Mouse (Mus musculus): ENCODE results near the gene Carmil1.
A peak's percentile ranks its signal among the peaks of the same experiment; 100 is the strongest.

The Carmil1 gene

DNA sequence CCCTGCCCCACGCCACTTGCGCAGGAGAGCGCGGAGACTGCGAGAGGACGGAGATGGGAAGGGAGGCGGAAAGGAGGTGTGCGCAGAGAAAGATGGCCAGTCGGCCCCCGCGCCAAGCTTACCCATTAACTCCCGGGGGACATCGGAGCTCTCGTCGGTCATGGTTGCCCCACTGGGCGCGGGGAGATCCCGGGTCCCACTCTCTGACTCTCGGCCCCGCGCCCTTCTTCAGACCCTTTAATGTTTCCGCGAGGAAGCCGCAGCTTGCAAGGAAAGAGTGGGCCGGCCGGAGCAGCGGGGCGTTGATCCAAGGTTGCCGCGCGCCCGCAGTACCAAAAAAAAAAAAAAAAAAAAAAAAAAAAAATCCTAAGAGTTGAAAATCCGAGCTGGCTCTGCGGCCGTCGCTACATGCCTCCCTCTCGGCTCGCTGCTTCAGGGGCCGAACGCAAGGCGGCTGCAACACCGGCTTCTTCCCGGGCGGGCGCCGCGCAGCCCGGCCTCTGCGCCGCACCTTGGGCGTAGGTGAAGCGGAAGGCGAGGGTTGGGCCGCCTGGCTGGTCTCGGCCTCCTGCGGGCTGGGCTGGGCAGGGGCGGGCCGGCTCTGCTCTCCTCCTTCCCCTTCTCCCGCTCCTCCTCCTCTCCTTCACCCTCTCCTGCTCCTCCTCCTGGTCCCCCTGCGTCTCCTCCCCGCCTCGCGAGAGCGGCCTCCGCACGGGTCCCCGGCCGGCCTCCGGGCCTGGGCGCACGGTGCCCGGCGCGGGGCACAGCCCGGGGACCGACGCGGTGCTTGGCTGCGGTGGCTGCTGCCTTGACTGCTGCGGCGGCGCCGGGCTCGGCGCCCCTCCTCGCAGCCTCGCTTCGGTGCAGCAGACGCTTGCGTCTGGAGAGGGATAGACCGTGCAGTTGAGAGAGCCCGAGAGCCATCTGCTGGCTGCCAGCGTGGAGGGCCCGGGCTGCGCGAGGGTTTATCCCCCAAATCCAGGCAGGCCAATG is at the start of gene Carmil1:
Gene Carmil1 (minus strand): TSS at position 357 of the 993 bp plus-strand sequence.
- peak; percentile 81 for DNase-seq (ENCODE audit: low spot score in 2 of 2)

GRCm38 (mm10) chr13:24330128-24330527 is 49.5 kb upstream of the Carmil1 start:
- no peak for DNase-seq (ENCODE audit: low spot score in 2 of 2)

- DNase-seq (ENCODE audit: low spot score in 2 of 2), result no peak
Measured at GRCm38 (mm10) chr13:24328036-24328817, 47.6 kb upstream of the Carmil1 start.

GRCm38 (mm10) chr13:24327201-24327600 is 46.6 kb upstream of the Carmil1 start, which contains the start of gene Cmah:
Cmah (plus strand) TSS chr13:24327404.
- DNase-seq (ENCODE audit: low spot score in 2 of 2), result no peak

GRCm38 (mm10) chr13:24321313-24321712 is 40.7 kb upstream of the Carmil1 start:
- DNase-seq (ENCODE audit: low spot score in 2 of 2), result no peak

DNA sequence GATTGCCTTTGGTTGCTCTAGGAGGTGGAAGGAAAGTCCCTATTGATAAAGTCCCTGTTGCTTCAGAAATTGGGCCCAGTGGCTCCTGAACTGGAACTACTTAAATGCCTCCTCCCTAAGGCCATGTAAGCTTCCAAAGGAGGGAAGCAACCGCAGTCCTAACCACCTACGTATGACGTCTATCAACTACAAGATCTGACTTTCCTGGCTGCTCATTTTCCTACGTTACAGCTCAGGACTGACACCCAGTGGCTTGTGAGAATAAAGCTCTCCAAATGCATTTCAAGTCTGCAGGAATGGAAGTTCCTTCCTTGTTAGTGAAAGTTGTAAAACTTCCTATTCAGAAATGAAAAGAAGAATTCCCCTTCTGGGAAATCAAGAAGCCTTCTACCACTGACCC is 38.0 kb upstream of the Carmil1 start:
- no peak for DNase-seq (ENCODE audit: low spot score in 2 of 2)

GRCm38 (mm10) chr13:24316563-24316962 is 36.0 kb upstream of the Carmil1 start:
- no peak for DNase-seq (ENCODE audit: low spot score in 2 of 2)

DNA sequence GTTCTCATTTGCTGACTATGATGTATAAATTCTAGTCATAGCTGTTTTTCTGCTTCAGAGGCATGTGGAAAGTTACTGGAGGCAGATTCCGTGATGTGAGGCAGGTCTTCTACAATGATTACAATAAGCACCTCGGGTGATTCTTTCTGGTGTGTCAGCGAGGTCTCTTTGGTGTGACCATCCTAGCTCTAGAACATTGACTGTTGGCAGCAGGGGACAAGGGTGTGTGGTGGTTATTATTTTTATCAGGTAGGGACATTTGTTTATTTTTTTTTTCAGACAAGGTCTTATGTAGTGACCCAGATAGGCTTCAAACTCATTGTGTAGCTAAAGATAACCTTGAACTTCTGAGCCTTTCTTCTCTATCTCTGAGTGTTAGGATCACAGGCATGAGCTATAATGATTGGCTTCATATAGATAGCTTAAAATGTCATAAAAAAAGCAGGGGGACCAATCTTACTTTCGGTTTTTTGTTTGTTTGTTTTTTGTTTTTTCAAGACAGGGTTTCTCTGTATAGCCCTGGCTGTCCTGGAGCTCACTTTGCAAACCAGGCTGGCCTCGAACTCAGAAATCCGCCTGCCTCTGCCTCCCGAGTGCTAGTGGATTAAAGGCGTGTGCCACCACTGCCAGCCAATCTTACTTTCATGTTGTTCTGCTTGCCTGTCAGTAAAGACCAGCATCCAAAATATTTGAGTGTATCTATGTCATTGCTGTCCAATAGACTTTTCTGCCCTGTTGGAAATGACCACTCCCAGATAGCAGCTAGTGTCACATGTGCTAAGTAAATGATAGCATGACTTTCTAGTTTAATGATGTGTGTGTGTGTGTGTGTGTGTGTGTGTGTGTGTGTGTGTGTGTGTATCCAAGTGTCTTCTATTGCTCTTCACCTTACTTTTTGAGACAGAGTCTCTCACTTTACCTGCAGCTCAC is 30.7 kb upstream of the Carmil1 start:
- DNase-seq (ENCODE audit: low spot score in 2 of 2), result no peak

GRCm38 (mm10) chr13:24306248-24306647 is 25.7 kb upstream of the Carmil1 start:
- no peak for DNase-seq (ENCODE audit: low spot score in 2 of 2)

DNA sequence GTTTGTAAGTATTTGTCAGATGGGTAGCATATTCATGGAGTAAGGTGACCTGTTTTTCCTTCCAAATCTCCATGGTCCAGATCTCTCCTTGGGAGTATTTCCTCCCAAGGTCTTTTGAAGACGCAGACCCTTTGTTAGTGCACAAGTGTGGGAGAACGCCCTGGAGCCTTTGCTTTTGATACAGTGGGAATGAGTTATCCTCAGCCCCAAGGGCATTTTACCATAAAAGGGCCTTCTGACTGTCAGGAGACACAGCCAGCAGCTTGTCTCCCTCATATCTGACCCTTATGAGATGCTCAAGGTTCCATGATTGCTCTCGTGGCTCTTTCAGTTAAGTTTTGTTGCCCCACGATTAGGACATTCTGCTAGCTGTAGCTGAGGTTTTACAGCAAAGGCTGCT is 24.9 kb upstream of the Carmil1 start:
- DNase-seq (ENCODE audit: low spot score in 2 of 2), result no peak

GRCm38 (mm10) chr13:24297252-24297651 is 16.7 kb upstream of the Carmil1 start:
- DNase-seq (ENCODE audit: low spot score in 2 of 2), result no peak

GRCm38 (mm10) chr13:24287381-24287780 is 6.8 kb upstream of the Carmil1 start:
- no peak for DNase-seq (ENCODE audit: low spot score in 2 of 2)

DNA sequence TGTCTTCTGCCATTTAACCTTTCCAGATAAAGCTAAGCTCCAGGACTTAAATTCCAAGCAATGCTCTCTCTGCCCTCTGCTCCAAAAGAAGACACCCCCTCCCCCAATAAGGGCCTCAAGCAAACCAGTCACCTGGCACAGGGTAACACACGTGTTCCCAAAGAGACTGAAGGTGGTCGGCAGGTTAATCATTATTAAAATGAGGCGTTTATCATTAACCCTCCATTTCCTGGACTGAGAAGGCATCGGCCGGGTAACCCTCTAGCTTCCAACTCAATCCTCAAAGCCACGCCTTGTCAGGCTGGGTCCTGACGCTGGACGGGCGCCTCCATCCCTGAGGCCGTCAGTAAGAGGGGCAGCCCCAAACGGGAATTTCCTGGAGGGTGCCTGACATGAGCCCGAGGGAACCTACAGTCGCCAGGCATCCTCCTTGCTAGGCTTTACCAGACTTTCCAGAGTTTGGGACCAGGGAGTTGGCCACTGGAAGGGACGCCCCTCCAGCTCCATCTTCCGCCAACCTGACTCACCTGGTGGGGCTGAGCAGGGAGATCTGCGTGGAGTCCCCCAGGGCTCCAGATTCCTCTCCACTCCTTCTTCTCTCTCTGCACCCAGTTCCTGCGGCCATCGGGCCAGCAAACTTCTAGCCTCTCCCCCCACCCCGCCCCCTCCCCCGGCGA is 695 bp downstream of the Carmil1 start:
- DNase-seq (ENCODE audit: low spot score in 2 of 2), result peak in 1 of 2 experiments; percentile 8

DNA sequence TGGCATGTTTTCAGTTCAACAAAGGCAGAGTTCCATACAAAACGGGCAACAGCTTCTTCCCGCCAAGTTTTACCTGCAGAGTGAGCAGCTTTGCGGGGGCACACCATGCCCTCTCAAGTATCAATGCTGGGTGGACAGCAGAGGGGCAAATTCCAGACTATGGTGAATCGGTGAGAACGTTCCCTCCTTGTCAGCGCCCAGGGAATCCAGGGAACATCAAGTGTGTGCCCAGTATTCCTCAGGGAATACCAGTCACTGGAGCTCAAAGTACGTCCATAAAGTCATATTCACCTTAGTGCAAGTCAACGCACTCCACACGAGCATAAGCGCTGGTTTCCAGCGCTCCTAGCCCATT is 1.2 kb downstream of the Carmil1 start:
- DNase-seq (ENCODE audit: low spot score in 2 of 2), result no peak

DNA sequence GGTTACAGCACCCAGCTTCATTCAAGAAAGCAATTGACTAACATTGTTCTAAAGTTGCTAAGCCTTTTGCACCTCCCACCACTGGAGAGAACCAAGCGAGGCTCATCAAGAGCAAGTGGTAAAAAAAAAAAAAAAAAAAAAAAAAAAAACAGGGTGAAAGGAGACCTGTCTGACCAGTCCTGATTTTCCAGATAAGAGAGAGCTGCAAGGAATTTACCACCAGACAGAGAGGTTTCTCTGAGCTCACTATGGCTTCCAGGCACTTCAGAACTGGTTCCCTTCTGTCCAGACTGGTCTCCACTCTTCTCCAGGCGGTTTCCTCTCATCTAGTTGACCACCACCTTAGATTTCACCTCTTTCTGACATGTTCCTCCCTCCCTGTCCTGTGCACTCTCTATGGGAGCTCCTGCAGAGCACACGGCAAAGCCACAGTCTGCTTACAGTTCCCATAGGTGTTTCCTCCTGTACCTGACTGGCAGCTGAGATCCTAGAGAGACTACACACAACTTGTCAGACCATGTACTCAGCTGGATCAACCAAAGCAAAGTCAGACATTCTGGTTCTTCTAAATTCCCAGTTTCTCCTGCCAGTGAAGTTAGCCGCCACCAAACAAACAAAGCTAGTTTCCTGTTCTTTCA is 7.7 kb downstream of the Carmil1 start:
- DNase-seq (ENCODE audit: low spot score in 2 of 2), result no peak

GRCm38 (mm10) chr13:24269100-24269465 is 11.5 kb downstream of the Carmil1 start:
- DNase-seq (ENCODE audit: low spot score in 2 of 2), result no peak

- no peak for DNase-seq (ENCODE audit: low spot score in 2 of 2)
Measured at GRCm38 (mm10) chr13:24268355-24269099, 12.1 kb downstream of the Carmil1 start.

DNA sequence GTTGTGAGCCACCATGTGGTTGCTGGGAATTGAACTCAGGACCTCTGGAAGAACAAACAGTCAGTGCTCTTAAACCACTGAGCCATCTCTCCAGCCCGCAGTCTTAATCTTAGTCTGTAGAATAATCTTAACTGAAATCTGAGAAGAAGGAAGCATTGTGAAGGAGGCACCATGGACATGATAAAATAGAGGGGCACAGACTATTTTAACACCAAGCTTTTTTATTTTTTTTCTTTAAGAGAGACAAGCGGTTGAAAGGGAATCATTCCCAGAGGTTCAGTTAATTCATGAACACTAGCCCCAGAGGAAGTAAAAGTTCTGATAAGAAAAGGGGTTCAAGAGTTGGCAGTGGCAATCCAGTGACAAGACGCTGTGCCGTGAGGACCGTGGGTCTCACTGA is 15.8 kb downstream of the Carmil1 start:
- DNase-seq (ENCODE audit: low spot score in 2 of 2), result no peak

GRCm38 (mm10) chr13:24263560-24263959 is 17.0 kb downstream of the Carmil1 start:
- no peak for DNase-seq (ENCODE audit: low spot score in 2 of 2)
